Mouse (Mus musculus) heart, adult 9 months (tissue): ENCODE measurements around the gene Wdr92.

ENCODE experiments used
- DNase-seq, 2 experiments: peaks; one replicate each; pipeline ENCODE4 v3.0.0; 2022; ENCODE audit warnings: low spot score in 2 of 2

Gene Wdr92

DNA sequence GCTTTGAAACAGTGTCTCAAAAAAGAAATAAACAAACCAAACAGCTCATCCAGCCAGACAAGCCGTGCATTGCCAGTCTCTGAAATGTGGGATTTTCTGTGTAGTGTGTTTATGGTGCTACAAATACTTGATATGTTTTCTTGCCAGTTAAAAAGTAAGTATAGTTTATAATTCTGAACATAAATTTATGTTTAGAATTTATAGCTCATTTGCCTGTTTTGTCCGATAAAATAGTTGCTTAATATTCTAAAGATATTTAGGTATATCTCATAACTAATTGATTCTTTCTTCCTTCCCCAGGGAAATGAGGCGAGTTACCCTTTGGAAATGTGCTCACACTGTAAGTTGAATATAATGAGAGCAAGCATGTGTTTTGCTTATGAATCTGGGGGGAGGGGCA is at the start of gene Wdr92:
Wdr92 (plus strand) TSS at position 301 of the 400 bp plus-strand sequence.
- no peak for DNase-seq

DNA sequence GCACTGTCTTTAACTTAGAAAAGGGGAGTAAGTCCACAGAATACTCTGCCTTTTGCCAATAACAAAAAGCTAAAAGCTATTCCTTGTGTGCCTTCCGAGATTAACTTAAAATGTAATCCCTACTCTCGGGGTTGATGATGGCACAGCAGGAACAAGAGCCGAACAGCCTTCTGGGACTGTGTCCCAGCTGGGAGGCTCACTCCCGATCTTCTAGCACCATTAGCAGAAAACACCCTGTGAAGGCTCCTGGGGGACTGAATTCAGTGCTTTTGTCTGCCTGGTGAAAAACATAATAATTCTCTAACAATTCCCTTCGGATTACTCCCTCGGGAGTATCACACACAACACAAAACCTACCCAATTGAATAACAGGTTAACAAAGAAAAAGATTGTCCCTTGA is 46.3 kb upstream of the Wdr92 start:
- DNase-seq = no peak

DNA sequence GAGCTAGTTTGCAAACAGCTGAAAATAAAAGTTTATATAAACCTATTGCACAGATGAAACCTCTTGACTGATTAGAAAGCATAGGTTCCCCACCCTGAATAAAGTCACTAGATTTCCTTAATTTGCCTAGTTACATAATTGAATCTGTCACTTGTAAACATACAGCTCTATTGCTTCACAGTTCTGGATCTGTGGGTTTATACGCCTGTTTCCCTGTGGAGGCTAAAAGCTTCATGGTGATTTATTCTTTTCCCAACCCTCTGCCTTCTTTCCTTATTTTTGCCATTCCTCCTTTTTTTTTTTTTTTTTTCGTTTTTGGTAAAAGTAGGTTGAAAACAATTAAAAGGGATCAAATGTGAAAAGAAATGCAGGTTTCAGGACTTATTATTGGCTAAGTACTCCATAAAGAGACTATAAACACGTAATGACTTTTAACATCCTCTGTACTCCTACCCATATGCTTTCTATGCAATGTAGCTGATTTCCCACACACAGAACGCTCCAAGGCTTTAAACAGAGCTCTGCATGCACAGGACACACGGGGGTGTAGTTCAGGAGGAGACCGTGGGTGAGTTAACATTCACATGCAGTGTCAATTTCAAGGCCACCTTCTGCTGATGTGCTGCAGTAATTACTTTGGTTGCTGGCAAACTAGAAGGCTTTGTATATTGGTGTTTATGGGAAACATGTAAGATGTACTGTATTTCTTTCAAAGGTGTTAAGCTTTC is 43.4 kb upstream of the Wdr92 start:
- no peak for DNase-seq

GRCm38 (mm10) chr11:17158858-17159737 is 22.8 kb upstream of the Wdr92 start, which contains the start of gene Ppp3r1:
Ppp3r1 (plus strand) TSS chr11:17159263.
- peak; percentile 94 to 96 for DNase-seq

GRCm38 (mm10) chr11:17159738-17160241 is 22.1 kb upstream of the Wdr92 start:
- peak; percentile 28 to 34 for DNase-seq

DNA sequence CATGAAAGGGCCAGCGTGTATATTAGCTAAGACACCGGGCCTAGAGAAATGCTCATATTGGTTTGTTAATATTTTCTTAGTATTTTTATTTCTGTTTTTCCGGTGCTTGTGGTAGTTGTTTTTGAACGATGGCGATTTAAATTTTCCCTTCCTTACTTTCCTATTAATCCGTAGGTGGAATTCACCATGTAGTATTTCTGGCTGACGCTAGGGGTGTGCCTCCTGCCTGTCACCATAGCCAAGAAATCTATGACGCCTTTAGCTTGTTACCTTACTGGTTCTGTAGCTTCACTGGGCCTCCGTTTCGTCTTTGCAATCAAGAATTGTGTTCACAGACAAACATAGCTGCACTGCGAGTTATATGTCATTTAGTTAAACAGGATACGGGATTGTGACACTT is 21.7 kb upstream of the Wdr92 start:
- peak; percentile 42 to 66 for DNase-seq

- DNase-seq = no peak
Observed at GRCm38 (mm10) chr11:17163956-17164355, 18.0 kb upstream of the Wdr92 start.

- DNase-seq = no peak
Observed at GRCm38 (mm10) chr11:17166627-17167026, 15.3 kb upstream of the Wdr92 start.

- no peak for DNase-seq
Observed at GRCm38 (mm10) chr11:17169262-17169661, 12.6 kb upstream of the Wdr92 start.

- DNase-seq = no peak
Observed at GRCm38 (mm10) chr11:17170938-17171729, 10.8 kb upstream of the Wdr92 start.

GRCm38 (mm10) chr11:17172300-17172699 is 9.6 kb upstream of the Wdr92 start:
- DNase-seq = no peak

GRCm38 (mm10) chr11:17176638-17177037 is 5.3 kb upstream of the Wdr92 start:
- DNase-seq = no peak

DNA sequence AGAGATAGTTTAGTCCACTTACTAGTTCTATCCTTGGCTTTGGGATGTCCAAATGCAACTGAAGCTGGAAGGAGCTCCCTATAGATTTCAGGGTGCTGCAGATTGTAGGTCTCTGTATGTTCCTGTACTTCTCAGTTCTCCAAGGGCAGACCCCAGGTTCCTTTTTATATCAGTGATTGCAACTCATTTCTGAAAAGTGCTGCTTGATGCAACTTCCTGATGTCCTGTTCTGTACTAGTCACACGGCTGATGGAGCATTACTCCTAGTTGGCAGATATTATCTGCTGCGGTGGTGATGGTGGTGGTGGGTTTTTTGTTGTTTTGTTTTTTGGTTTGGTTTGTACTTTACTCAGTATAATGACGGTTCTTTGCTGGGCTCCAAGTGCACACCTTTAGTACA is 1.2 kb upstream of the Wdr92 start:
- no peak for DNase-seq

- no peak for DNase-seq
Observed at GRCm38 (mm10) chr11:17183165-17183564, 1.3 kb downstream of the Wdr92 start.

DNA sequence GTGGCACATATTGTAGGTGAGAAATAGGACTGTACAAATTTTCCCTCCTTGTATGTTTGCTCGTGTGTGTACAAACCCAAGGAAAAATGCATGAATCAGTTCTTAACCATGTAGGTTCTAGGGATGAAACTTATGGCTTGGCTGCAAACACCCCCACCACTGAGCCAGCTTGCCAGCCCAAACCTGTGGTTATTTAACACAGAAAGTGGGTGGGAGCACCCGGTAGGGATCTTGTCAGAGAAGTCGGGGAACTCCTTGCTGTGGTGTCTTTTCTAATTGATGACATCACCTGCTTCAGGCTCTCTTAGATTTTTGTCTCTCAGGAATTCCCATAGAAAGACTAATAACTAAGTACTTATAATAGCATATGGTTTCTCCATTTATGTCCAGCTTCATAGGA is 5.7 kb downstream of the Wdr92 start:
- no peak for DNase-seq

- DNase-seq = no peak
Observed at GRCm38 (mm10) chr11:17188786-17189185, 6.9 kb downstream of the Wdr92 start.

GRCm38 (mm10) chr11:17192151-17192844 is 10.4 kb downstream of the Wdr92 start:
- DNase-seq = no peak

- DNase-seq = no peak
Observed at GRCm38 (mm10) chr11:17199170-17199569, 17.3 kb downstream of the Wdr92 start.

DNA sequence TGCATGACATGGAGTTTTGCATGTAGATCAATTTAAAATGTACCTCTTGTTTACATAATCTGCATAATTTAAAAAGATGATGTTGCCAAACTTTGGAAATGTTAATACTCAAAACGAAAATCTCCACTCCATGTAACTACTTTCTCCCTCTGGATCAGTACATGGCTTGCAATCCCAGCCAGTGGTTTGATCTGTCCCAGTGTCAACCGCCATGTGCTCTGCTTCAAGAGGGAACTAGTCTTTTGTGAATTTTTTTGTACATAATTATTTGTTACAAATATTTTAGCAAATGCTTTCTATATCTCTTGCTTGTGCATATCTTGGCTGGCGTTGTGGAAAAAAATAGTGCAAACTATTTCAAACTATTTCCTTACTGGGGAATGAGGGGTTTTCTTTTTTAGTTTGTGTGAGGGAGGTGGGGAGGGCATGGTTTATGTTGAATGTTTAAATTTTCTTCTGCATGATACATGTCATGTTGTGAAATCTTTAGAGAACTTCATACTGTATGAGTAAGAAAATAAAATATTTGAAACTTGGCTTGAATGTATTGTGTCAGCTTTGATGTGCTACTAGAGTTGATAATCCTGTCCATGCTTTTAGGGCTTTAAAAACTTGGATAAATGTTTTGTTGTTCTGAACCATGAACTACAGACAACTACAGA is 18.1 kb downstream of the Wdr92 start:
- no peak for DNase-seq

- DNase-seq = no peak
Observed at GRCm38 (mm10) chr11:17200936-17201335, 19.0 kb downstream of the Wdr92 start.

- DNase-seq = no peak
Observed at GRCm38 (mm10) chr11:17202481-17202880, 20.6 kb downstream of the Wdr92 start.
